Mouse (Mus musculus) liver, embryonic 14.5 days (tissue): ENCODE measurements at regions not wholly inside any gene's neighbourhood (a gene's known extent, or its start where the extent isn't known, plus 50 kb on each side); places are given as distances from the start of the nearest gene placed in this dataset.
"Not testable (repeated sequence)": the region's sequence is repeated elsewhere in the genome, so short reads cannot be mapped to it uniquely, and the experiment has no call there.

Experiments
- CTCF ChIP-seq: IDR thresholded peaks from 2 replicates; pipeline ENCODE4 v1.5.1; 2016; ENCODE audit warnings: antibody characterized with exemption, low read depth, control low read depth
- EP300 ChIP-seq: IDR thresholded peaks from 2 replicates; pipeline ENCODE4 v1.6.1; 2016; ENCODE audit warnings: antibody characterized with exemption, low read depth

- not testable (repeated sequence) for TF ChIP-seq EP300, CTCF
These were observed 3290.9 kb upstream of the A830018L16Rik start for GRCm38 (mm10) chr1:8123021-8123420.
